Mouse (Mus musculus): ENCODE data around the gene Tpk1.
A peak's percentile ranks its signal among the peaks of the same experiment; 100 is the strongest.

DNA sequence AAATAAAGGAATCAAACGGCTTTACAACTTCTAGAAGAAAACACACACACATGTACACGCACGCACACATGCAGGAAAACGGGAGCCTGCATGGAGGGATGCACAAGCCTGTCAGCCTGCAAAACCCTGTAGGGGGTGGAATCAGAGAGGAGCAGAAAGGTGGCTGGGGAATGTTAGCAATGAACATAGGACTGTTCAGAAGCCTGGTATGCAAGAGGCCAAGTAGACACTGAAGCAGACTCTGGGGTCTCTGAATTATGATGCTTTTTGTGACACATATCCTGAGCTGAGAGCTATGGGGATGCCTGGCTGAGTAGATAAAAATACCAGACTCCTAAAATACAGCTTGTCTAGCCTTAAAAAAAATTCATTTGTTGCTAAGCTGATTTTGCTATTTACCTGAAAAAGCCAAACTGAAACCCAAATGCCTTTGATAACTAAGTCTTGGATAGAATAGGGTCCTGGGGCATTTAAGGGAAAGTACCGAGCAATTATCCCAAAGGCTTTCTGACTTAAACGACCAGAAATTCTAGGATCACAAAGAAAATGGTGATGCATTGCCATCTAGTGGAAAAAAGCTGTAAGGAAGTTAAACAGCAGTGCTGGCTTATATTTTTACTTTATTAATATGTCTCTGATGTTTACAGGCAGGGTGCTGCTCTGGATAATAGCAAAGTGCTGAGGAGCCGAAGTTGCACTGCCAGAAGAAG, 369.1 kb downstream of the Tpk1 start:
- TF ChIP-seq CTCF (IDR thresholded peaks at IDR 0.05; ENCODE audit: low read depth) (peak; percentile 64), EP300 (IDR thresholded peaks at IDR 0.05; ENCODE audit: low read depth) (no peak)
